Mouse (Mus musculus) kidney, adult 18-20 months (tissue): Measurements from ENCODE around the gene Idh3g.
"Not testable (repeated sequence)": the region's sequence is repeated elsewhere in the genome, so short reads cannot be mapped to it uniquely, and the experiment has no call there.

Experiments used
- DNase-seq: peaks from one replicate; pipeline ENCODE4 v3.0.0; 2021

The Idh3g gene

GRCm38 (mm10) chrX:73756334-73757140 lies 30.2 kb downstream of the Idh3g start, which contains the start of gene Plxnb3:
Gene Plxnb3 (plus strand): TSS chrX:73757090.
- DNase-seq: no peak

GRCm38 (mm10) chrX:73748977-73749376 lies 37.7 kb downstream of the Idh3g start:
- DNase-seq: no peak

GRCm38 (mm10) chrX:73744774-73745481 lies 41.8 kb downstream of the Idh3g start:
- no peak for DNase-seq

GRCm38 (mm10) chrX:73739841-73740240 lies 46.9 kb downstream of the Idh3g start:
- not testable (repeated sequence) for DNase-seq

- no peak for DNase-seq
These were observed 47.5 kb downstream of the Idh3g start for GRCm38 (mm10) chrX:73739151-73739550.

- DNase-seq: no peak
These were observed 48.5 kb downstream of the Idh3g start for GRCm38 (mm10) chrX:73738155-73738554.

GRCm38 (mm10) chrX:73730908-73731307 lies 55.8 kb downstream of the Idh3g start:
- no peak for DNase-seq
